10 mouse cellular contexts compared by ENCODE assay signal in the genomic region with DNA sequence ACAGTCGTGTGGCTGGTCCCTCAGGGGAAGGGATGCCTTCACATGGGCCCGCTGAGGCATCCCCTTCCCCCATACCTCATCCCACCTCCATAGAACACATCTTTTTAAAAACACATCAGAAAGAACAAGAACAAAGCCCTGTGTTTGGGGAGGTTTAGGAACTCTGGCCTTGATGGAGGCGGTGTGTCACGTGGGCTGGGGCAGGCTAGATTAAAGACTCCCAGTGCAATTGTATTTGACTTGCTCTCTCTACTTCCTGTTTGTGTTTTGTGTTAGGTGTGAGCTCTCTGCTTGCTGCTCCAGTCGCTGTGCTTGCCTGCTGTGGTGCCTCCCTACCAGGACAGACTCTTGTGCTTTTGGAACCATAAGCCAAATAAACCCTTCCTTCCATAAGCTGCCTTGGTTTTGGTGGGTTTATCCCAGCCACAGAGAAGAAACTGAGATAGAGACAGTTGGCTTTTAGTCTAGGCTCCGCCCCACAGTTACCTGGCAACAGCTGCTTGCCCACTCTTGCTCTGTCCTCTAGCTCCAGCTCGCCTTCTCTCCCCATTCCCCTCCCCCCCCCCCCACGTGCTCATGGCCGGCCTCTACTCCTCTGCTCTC. TPM values are rescaled to one million over a fixed set of nuclear protein-coding genes. Genes with fewer than 3 reads are reported as not detected.
A peak's percentile ranks its signal among the peaks of the same experiment; 100 is the strongest.
DNase-seq lines count a peak whose midpoint lies in the region; ATAC-seq lines count a peak whose summit lies in the region.
"Had no signal": no experiment of that assay in that cellular context is flagged by ENCODE, and none has a peak within 500 bp of the region (broad histone marks: within the 10 kb centered on the region; RNA-seq: fewer than 3 reads in every experiment).

No protein-coding gene starts in this region.

- H3K4me1 ChIP-seq in heart, embryonic 10.5 days = peaks cover 41% of the 10 kb centered on the region
- H3K4me1 ChIP-seq in hindbrain, embryonic 13.5 days (replicated peaks) = peaks cover 26% of the 10 kb centered on the region
- H3K4me1 ChIP-seq in midbrain, embryonic 15.5 days = peaks cover 31% of the 10 kb centered on the region

- no peaks in the 10 kb centered on the region for H3K27me3 ChIP-seq in heart, embryonic 10.5 days (ENCODE audit: insufficient read depth, poor library complexity, severe bottlenecking)
- no peaks in the 10 kb centered on the region for H3K27me3 ChIP-seq in hindbrain, embryonic 13.5 days
- H3K27me3 ChIP-seq in midbrain, embryonic 15.5 days (replicated peaks) = no peaks in the 10 kb centered on the region

- H3K9me3 ChIP-seq in heart, embryonic 10.5 days = no peaks in the 10 kb centered on the region
- no peaks in the 10 kb centered on the region for H3K9me3 ChIP-seq in hindbrain, embryonic 13.5 days
- no peaks in the 10 kb centered on the region for H3K9me3 ChIP-seq in midbrain, embryonic 15.5 days

- 6% methylated on average over 9 of the region's 9 CpGs for WGBS in heart, embryonic 10.5 days
- WGBS in hindbrain, embryonic 13.5 days = 5% methylated on average over 9 of the region's 9 CpGs
- 8% methylated on average over 9 of the region's 9 CpGs for WGBS in midbrain, embryonic 15.5 days

- H3K9ac ChIP-seq in hindbrain, embryonic 13.5 days = peak overlapping the region; percentile 19; the same call in 1 of the 2 replicates
- H3K9ac ChIP-seq in midbrain, embryonic 15.5 days = no peak overlapping the region

- H3K4me3 ChIP-seq in heart, embryonic 10.5 days = peak overlapping the region; percentile 29
- H3K4me3 ChIP-seq in hindbrain, embryonic 13.5 days = no peak overlapping the region
- H3K4me3 ChIP-seq in midbrain, embryonic 15.5 days = no peak overlapping the region
- H3K4me3 ChIP-seq: erythroblast, embryonic 14.5 days had no signal

- 0 out of 2 replicates have a peak overlapping the region, but pooled peaks have one; percentile 6 for H3K4me2 ChIP-seq in hindbrain, embryonic 13.5 days
- H3K4me2 ChIP-seq in midbrain, embryonic 15.5 days = peak overlapping the region; percentile 21

- H3K36me3 ChIP-seq in heart, embryonic 10.5 days = no peaks in the 10 kb centered on the region
- H3K36me3 ChIP-seq in hindbrain, embryonic 13.5 days = no peaks in the 10 kb centered on the region
- no peaks in the 10 kb centered on the region for H3K36me3 ChIP-seq in midbrain, embryonic 15.5 days (replicated peaks)

- peak overlapping the region; percentile 83 for H3K27ac ChIP-seq in heart, embryonic 10.5 days
- peak overlapping the region; percentile 69 for H3K27ac ChIP-seq in hindbrain, embryonic 13.5 days
- H3K27ac ChIP-seq in midbrain, embryonic 15.5 days = peak overlapping the region; percentile 75

- DNase-seq in heart, embryonic 10.5 days (ENCODE audit: low spot score) = peak; percentile 84
- DNase-seq in heart, adult 11 months = no peak
- DNase-seq in MEL-GATA-1-ER (ENCODE audit: extremely low read depth, low read depth) = peak; percentile 73
- no peak for DNase-seq in urinary bladder, postnatal 14 days (ENCODE audit: low spot score)
- no peak for DNase-seq in adrenal gland, postnatal 4 days (ENCODE audit: low spot score in 2 of 2)
- DNase-seq in layer of hippocampus, adult 18-20 months (ENCODE audit: low spot score in 2 of 2) = no peak

- peak; percentile 33; the same call in 1 of the 2 replicates for ATAC-seq in hindbrain, embryonic 13.5 days (ENCODE audit: low FRiP score)
- ATAC-seq in midbrain, embryonic 15.5 days (replicated peaks) = peak; percentile 21; the same call in 1 of the 2 replicates

RNA-seq across cellular contexts. Expression of a gene that starts 12.7 kb away (rescaled TPM):
- polyA plus RNA-seq in heart, embryonic 10.5 days (2016; fragmentation: Nextera tagmentation; extraction: Ambion mirVana) = 17.7 and 21.4 TPM in 2 replicates
- polyA plus RNA-seq in hindbrain, embryonic 13.5 days (2015; fragmentation: Nextera tagmentation; extraction: Ambion mirVana) = 6.0 and 6.1 TPM in 2 replicates
- polyA plus RNA-seq in midbrain, embryonic 15.5 days (2015; fragmentation: Nextera tagmentation; extraction: Ambion mirVana) = 5.9 and 6.2 TPM in 2 replicates
- total RNA-seq in adrenal gland, postnatal 4 days (2021) = 10 to 100 TPM; 37.5 to 38.1 TPM
- 10 to 100 TPM; 10.2 to 13.5 TPM for total RNA-seq in layer of hippocampus, adult 18-20 months (2021)

RNA-seq across cellular contexts. Expression of a gene that starts 14.2 kb away (rescaled TPM):
- polyA plus RNA-seq in heart, embryonic 10.5 days (2016; fragmentation: Nextera tagmentation; extraction: Ambion mirVana) = 21.1 and 21.2 TPM in 2 replicates
- 48.2 and 49.5 TPM in 2 replicates for polyA plus RNA-seq in hindbrain, embryonic 13.5 days (2015; fragmentation: Nextera tagmentation; extraction: Ambion mirVana)
- 64.6 and 67.0 TPM in 2 replicates for polyA plus RNA-seq in midbrain, embryonic 15.5 days (2015; fragmentation: Nextera tagmentation; extraction: Ambion mirVana)
- total RNA-seq in adrenal gland, postnatal 4 days (2021) = 10 to 100 TPM; 44.0 to 50.4 TPM
- 100 to 1,000 TPM in 1 of 2 experiments, 10 to 100 TPM in 1; 95.5 to 100 TPM for total RNA-seq in layer of hippocampus, adult 18-20 months (2021)

RNA-seq across cellular contexts. Expression of a gene that starts 32.0 kb away (rescaled TPM):
- polyA plus RNA-seq in heart, embryonic 10.5 days (2016; fragmentation: Nextera tagmentation; extraction: Ambion mirVana) = 0.31 and 0.94 TPM in 2 replicates
- polyA plus RNA-seq in hindbrain, embryonic 13.5 days (2015; fragmentation: Nextera tagmentation; extraction: Ambion mirVana) = 10.4 and 21.2 TPM in 2 replicates
- polyA plus RNA-seq in midbrain, embryonic 15.5 days (2015; fragmentation: Nextera tagmentation; extraction: Ambion mirVana) = 9.4 and 11.7 TPM in 2 replicates
- 10 to 100 TPM; 23.4 to 47.3 TPM for total RNA-seq in adrenal gland, postnatal 4 days (2021)
- 1 to 10 TPM; 1.8 to 2.0 TPM for total RNA-seq in layer of hippocampus, adult 18-20 months (2021)
- total RNA-seq: left cerebral cortex, adult 18-20 months had no signal
- polyA plus RNA-seq: erythroblast, embryonic 14.5 days had no signal

Comparison
In these comparisons a context has a peak if more than half of its experiments do, and no peak if none do; other contexts are left out.
1. DNase-seq: peak in heart, embryonic 10.5 days (single experiment) and MEL-GATA-1-ER (single experiment); none in heart, adult 11 months (single experiment), urinary bladder, postnatal 14 days (single experiment), adrenal gland, postnatal 4 days (0 of 2) and layer of hippocampus, adult 18-20 months (0 of 2).
2. Peak in every context shown above with its lines, with median percentiles within 50 percentile points of each other: H3K27ac ChIP-seq.